Mouse (Mus musculus) forebrain, embryonic 12.5 days (tissue): ENCODE measurements around the gene Kdm5c. TPM values are rescaled to one million over a fixed set of nuclear protein-coding genes. Genes with fewer than 3 reads are reported as not detected.

Experiments used
- ATAC-seq: fragments of 200-750 bp; cut with Nextera tagmentation; 2 replicates; pipeline ENCODE4 v1.8.0; 2017; ENCODE audit warnings: moderate TSS enrichment; ENCODE audit not compliant: low FRiP score
- H3K27ac ChIP-seq: fragments of 300-500 bp; sonication (generic); 2 replicates; pipeline ENCODE4 v1.5.1; 2016; ENCODE audit warnings: mild to moderate bottlenecking
- H3K27me3 ChIP-seq: fragments of 300-500 bp; sonication (generic); 2 replicates; pipeline ENCODE4 v1.6.1; 2016; ENCODE audit warnings: mild to moderate bottlenecking
- H3K36me3 ChIP-seq: fragments of 300-500 bp; sonication (generic); replicated peaks from 2 replicates; pipeline ENCODE4 v1.6.1; 2016; ENCODE audit warnings: mild to moderate bottlenecking
- H3K4me1 ChIP-seq: fragments of 300-500 bp; sonication (generic); 2 replicates; pipeline ENCODE4 v1.6.1; 2016
- H3K4me2 ChIP-seq: fragments of 300-500 bp; sonication (generic); 2 replicates; pipeline ENCODE4 v1.6.1; 2016; ENCODE audit warnings: mild to moderate bottlenecking, moderate library complexity
- H3K4me3 ChIP-seq: fragments of 300-500 bp; sonication (generic); replicated peaks from 2 replicates; pipeline ENCODE4 v1.5.1; 2016; ENCODE audit warnings: mild to moderate bottlenecking
- H3K9ac ChIP-seq: fragments of 300-500 bp; sonication (generic); 2 replicates; pipeline ENCODE4 v1.6.1; 2016; ENCODE audit warnings: mild to moderate bottlenecking
- H3K9me3 ChIP-seq: fragments of 300-500 bp; sonication (generic); 2 replicates; pipeline ENCODE4 v1.6.1; 2016
- WGBS: fragments of 180-500 bp; shearing (Covaris S2); methylation state at CpG from one replicate; pipeline ENCODE4 v1.1.7; 2016; 5-methylcytosine and 5-hydroxymethylcytosine counted together
- polyA plus RNA-seq: library from polyadenylated mRNA; unstranded; fragments of >200 nt; fragmentation: Nextera tagmentation; extraction: Ambion mirVana; gene quantifications from 2 replicates; pipeline ENCODE4 v1.2.1, GENCODE M21; 2016

Kdm5c gene
- polyA plus RNA-seq, 1 experiment from 2014 or later, result 56.4 TPM

- Histone ChIP-seq H3K4me2 (no peak overlapping the region), H3K9me3 (no peaks in the 10 kb centered on the region), H3K4me3 (no peak overlapping the region), H3K27ac (no peak overlapping the region), H3K27me3 (peaks cover 24% of the 10 kb centered on the region), H3K9ac (no peak overlapping the region), H3K4me1 (no peaks in the 10 kb centered on the region), H3K36me3 (no peaks in the 10 kb centered on the region)
- WGBS, result 66% methylated on average over 2 of the region's 2 CpGs
- no peak for ATAC-seq
Observed at GRCm38 (mm10) chrX:152307942-152308341, 75.1 kb downstream of the Kdm5c start.

- Histone ChIP-seq H3K9me3 (no peaks in the 10 kb centered on the region), H3K4me3 (no peak overlapping the region), H3K4me1 (no peaks in the 10 kb centered on the region), H3K4me2 (no peak overlapping the region), H3K27ac (no peak overlapping the region), H3K36me3 (no peaks in the 10 kb centered on the region), H3K9ac (no peak overlapping the region), H3K27me3 (peaks cover 29% of the 10 kb centered on the region)
- WGBS, result 89% methylated on average over 4 of the region's 4 CpGs
- ATAC-seq, result no peak
Observed at GRCm38 (mm10) chrX:152320535-152320934, 87.7 kb downstream of the Kdm5c start.

GRCm38 (mm10) chrX:152322776-152323175, 90.0 kb downstream of the Kdm5c start:
- Histone ChIP-seq H3K4me3 (no peak overlapping the region), H3K4me2 (no peak overlapping the region), H3K27me3 (peaks cover 41% of the 10 kb centered on the region), H3K36me3 (no peaks in the 10 kb centered on the region), H3K9me3 (no peaks in the 10 kb centered on the region), H3K27ac (no peak overlapping the region), H3K9ac (no peak overlapping the region), H3K4me1 (peaks cover 3% of the 10 kb centered on the region; the same call in 1 of the 2 replicates)
- no peak for ATAC-seq
- WGBS, result 46% methylated on average over 2 of the region's 2 CpGs

GRCm38 (mm10) chrX:152323584-152323983, 90.8 kb downstream of the Kdm5c start:
- peaks cover 3% of the 10 kb centered on the region; the same call in 1 of the 2 replicates for H3K4me1 ChIP-seq
- H3K4me2 ChIP-seq, result no peak overlapping the region
- H3K9me3 ChIP-seq, result no peaks in the 10 kb centered on the region
- no peak overlapping the region for H3K4me3 ChIP-seq
- no peak for ATAC-seq
- H3K36me3 ChIP-seq, result no peaks in the 10 kb centered on the region
- H3K9ac ChIP-seq, result no peak overlapping the region
- WGBS, result 87% methylated on average over 1 of the region's 1 CpGs
- H3K27me3 ChIP-seq, result peaks cover 45% of the 10 kb centered on the region
- H3K27ac ChIP-seq, result no peak overlapping the region

Other genes starting within 250 kb of the Kdm5c start
- 138 and 149 TPM in 2 replicates for gene Hsd17b10, start 231.2 kb upstream of the Kdm5c start, polyA plus RNA-seq
- 5.5 and 6.0 TPM in 2 replicates for gene Ribc1, start 216.7 kb upstream of the Kdm5c start, polyA plus RNA-seq
- 138 and 153 TPM in 2 replicates for gene Smc1a, start 216.6 kb upstream of the Kdm5c start, polyA plus RNA-seq
- 2.8 and 3.0 TPM in 2 replicates for gene Iqsec2, start 88.8 kb upstream of the Kdm5c start, polyA plus RNA-seq
- 19.1 and 19.2 TPM in 2 replicates for gene Kantr, start 94.5 kb downstream of the Kdm5c start, polyA plus RNA-seq
- gene Tspyl2, start 109.4 kb downstream of the Kdm5c start, polyA plus RNA-seq, result 48.3 and 49.7 TPM in 2 replicates
- 6.8 and 8.4 TPM in 2 replicates for gene Gpr173, start 135.7 kb downstream of the Kdm5c start, polyA plus RNA-seq